Mouse (Mus musculus): ENCODE measurements around the gene Hdac9.

DNA sequence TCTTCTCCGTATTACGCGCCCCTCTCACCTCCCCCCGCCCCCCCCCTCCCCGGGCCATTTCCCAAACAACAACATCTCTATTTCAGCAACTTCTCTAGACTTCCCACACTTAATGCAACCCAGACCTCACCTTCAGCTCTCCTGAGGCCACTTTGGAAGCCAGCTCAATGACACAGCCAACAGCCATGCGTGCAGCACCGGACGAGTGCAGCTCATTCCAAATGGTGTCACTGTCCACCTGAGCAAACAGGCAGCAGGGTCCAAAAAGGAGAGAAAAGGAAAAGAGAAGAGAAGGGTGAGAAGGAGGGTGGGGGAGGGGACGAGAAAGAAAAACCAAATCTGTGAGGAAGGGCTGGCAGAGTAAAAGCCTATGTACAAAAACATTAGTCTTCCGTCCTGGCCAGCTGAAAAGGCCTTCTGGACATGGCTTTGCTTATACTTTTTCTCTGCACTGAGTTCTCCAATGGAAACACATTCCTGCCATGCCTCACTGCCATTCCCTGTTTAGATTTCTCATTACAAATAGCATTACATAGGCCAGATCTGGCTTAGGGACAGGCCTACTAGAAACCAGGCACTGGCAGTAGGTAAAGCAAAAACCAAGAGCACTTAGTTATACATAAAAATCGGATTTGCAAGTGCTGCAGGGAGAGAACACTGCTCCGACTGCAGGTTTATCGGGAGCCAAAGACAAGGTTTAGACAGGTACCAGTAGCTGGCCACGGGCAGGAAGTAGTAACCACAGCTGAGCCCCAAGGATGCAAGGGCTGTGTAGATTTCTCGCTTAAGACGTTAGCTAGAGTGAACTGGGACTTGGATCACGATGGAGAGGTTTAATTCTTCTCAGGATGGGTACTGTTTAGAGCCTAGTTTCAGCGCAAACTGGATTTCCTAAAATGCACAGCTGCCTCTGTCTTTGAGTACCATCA, 668.4 kb downstream of the Hdac9 start:
- TF ChIP-seq CTCF (IDR thresholded peaks at IDR 0.05; ENCODE audit: borderline replicate concordance, insufficient read depth, low read length), result no peak; the same call in 1 of the 2 replicates
- TF ChIP-seq POLR2A (IDR thresholded peaks at IDR 0.05; ENCODE audit: low read depth, low read length), result no peak
